Mouse (Mus musculus) MN1 (cell line): ENCODE results near the gene Ncdn.
A peak's percentile ranks its signal among the peaks of the same experiment; 100 is the strongest.

Experiments
- DNase-seq: peaks from one replicate; pipeline ENCODE4 v3.0.0-alpha.2; 2016; ENCODE audit warnings: low spot score

Gene Ncdn

GRCm38 (mm10) chr4:126707439-126707826 lies 45.8 kb downstream of the Ncdn start:
- no peak for DNase-seq

- DNase-seq = peak; percentile 76
Measured at GRCm38 (mm10) chr4:126706630-126707438, 46.4 kb downstream of the Ncdn start.

DNA sequence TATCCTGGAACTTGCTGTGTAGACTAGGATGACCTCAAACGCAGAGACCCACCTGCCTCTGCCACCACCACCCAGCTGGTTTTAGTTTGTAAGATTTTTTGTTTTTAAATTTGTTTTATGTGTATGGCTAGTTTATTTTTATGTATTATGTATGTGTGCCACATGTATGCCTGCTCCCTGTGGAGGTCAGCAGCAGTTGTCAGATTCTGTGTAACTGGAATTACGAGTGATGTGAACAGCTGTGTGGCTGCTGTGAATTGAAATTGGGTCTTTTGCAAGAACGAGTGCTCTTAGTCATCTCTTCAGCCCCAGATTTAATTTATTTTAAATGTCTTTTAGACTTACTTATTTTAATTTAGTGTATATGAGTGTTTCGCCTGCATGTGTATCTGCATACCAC lies 56.3 kb downstream of the Ncdn start:
- DNase-seq = no peak
